Mouse (Mus musculus): ENCODE measurements around the gene Gm20388. TPM values are rescaled to one million over a fixed set of nuclear protein-coding genes. Genes with fewer than 3 reads are reported as not detected.
A peak's percentile ranks its signal among the peaks of the same experiment; 100 is the strongest.

Gm20388 gene
- polyA plus RNA-seq, 1 experiment from 2014 or later, result not detected

GRCm38 (mm10) chr8:123420525-123421281 is 3510.1 kb downstream of the Gm20388 start:
- Histone ChIP-seq H3K36me3 (ENCODE audit: control insufficient read depth, insufficient read depth, low read length) (no peaks in the 10 kb centered on the region), H3K4me3 (ENCODE audit: low read length) (no peak overlapping the region), H3K9ac (ENCODE audit: low read length) (no peak overlapping the region), H3K27me3 (ENCODE audit: control insufficient read depth, insufficient read depth, low read depth, low read length) (no peaks in the 10 kb centered on the region), H3K4me1 (replicated peaks; ENCODE audit: control insufficient read depth, insufficient read depth, low read length) (no peaks in the 10 kb centered on the region), H3K27ac (ENCODE audit: low read length) (no peak overlapping the region), H3K9me3 (ENCODE audit: control insufficient read depth, low read length) (peaks cover 4% of the 10 kb centered on the region; the same call in 1 of the 2 replicates), H3K4me2 (ENCODE audit: low read depth, low read length) (no peak overlapping the region)
- ATAC-seq (ENCODE audit: low read depth), result no peak
- 89% methylated on average over 34 of the region's 34 CpGs for WGBS

GRCm38 (mm10) chr8:123421325-123421724 is 3510.7 kb downstream of the Gm20388 start:
- Histone ChIP-seq H3K27me3 (ENCODE audit: control insufficient read depth, insufficient read depth, low read depth, low read length) (no peaks in the 10 kb centered on the region), H3K4me3 (ENCODE audit: low read length) (no peak overlapping the region), H3K27ac (ENCODE audit: low read length) (no peak overlapping the region), H3K9me3 (ENCODE audit: control insufficient read depth, low read length) (peaks cover 6% of the 10 kb centered on the region), H3K9ac (ENCODE audit: low read length) (no peak overlapping the region), H3K4me2 (ENCODE audit: low read depth, low read length) (no peak overlapping the region), H3K36me3 (ENCODE audit: control insufficient read depth, insufficient read depth, low read length) (no peaks in the 10 kb centered on the region), H3K4me1 (replicated peaks; ENCODE audit: control insufficient read depth, insufficient read depth, low read length) (no peaks in the 10 kb centered on the region)
- ATAC-seq (ENCODE audit: low read depth), result no peak
- WGBS, result 81% methylated on average over 19 of the region's 19 CpGs

- Histone ChIP-seq H3K9ac (ENCODE audit: low read length) (no peak overlapping the region), H3K27ac (ENCODE audit: low read length) (no peak overlapping the region), H3K4me3 (ENCODE audit: low read length) (peak overlapping the region; percentile 31), H3K4me1 (replicated peaks; ENCODE audit: control insufficient read depth, insufficient read depth, low read length) (no peaks in the 10 kb centered on the region), H3K9me3 (ENCODE audit: control insufficient read depth, low read length) (peaks cover 14% of the 10 kb centered on the region), H3K4me2 (ENCODE audit: low read depth, low read length) (peak overlapping the region; percentile 50), H3K36me3 (ENCODE audit: control insufficient read depth, insufficient read depth, low read length) (no peaks in the 10 kb centered on the region), H3K27me3 (ENCODE audit: control insufficient read depth, insufficient read depth, low read depth, low read length) (no peaks in the 10 kb centered on the region)
- 5% methylated on average over 17 of the region's 17 CpGs for WGBS
- peak; percentile 70 for ATAC-seq (ENCODE audit: low read depth)
These were observed 3511.6 kb downstream of the Gm20388 start for GRCm38 (mm10) chr8:123422056-123422780.

- Histone ChIP-seq H3K27ac (ENCODE audit: low read length) (no peak overlapping the region), H3K9me3 (ENCODE audit: control insufficient read depth, low read length) (peaks cover 20% of the 10 kb centered on the region), H3K36me3 (ENCODE audit: control insufficient read depth, insufficient read depth, low read length) (no peaks in the 10 kb centered on the region), H3K27me3 (ENCODE audit: control insufficient read depth, insufficient read depth, low read depth, low read length) (no peaks in the 10 kb centered on the region), H3K4me1 (replicated peaks; ENCODE audit: control insufficient read depth, insufficient read depth, low read length) (no peaks in the 10 kb centered on the region), H3K4me3 (ENCODE audit: low read length) (no peak overlapping the region), H3K4me2 (ENCODE audit: low read depth, low read length) (peak overlapping the region; percentile 50; the same call in 1 of the 2 replicates), H3K9ac (ENCODE audit: low read length) (no peak overlapping the region)
- 15% methylated on average over 3 of the region's 3 CpGs for WGBS
- no peak for ATAC-seq (ENCODE audit: low read depth)
These were observed 3512.1 kb downstream of the Gm20388 start for GRCm38 (mm10) chr8:123422781-123423159.

GRCm38 (mm10) chr8:123423441-123423840 is 3512.8 kb downstream of the Gm20388 start, which contains the start of gene Def8:
Gene Def8 (plus strand): TSS chr8:123423527.
- no peak for ATAC-seq (ENCODE audit: low read depth)
- Histone ChIP-seq H3K4me1 (replicated peaks; ENCODE audit: control insufficient read depth, insufficient read depth, low read length) (no peaks in the 10 kb centered on the region), H3K36me3 (ENCODE audit: control insufficient read depth, insufficient read depth, low read length) (no peaks in the 10 kb centered on the region), H3K4me3 (ENCODE audit: low read length) (peak within 1 kb of the TSS; percentile 31), H3K27ac (ENCODE audit: low read length) (no peak within 1 kb of the TSS), H3K4me2 (ENCODE audit: low read depth, low read length) (peak within 1 kb of the TSS; percentile 50), H3K27me3 (ENCODE audit: control insufficient read depth, insufficient read depth, low read depth, low read length) (no peaks in the 10 kb centered on the region), H3K9ac (ENCODE audit: low read length) (no peak within 1 kb of the TSS), H3K9me3 (ENCODE audit: control insufficient read depth, low read length) (peaks cover 27% of the 10 kb centered on the region)
- WGBS, result 63% methylated on average over 7 of the region's 7 CpGs

GRCm38 (mm10) chr8:123426511-123427509 is 3516.2 kb downstream of the Gm20388 start:
- Histone ChIP-seq H3K4me2 (ENCODE audit: low read depth, low read length) (no peak overlapping the region), H3K9me3 (ENCODE audit: control insufficient read depth, low read length) (peaks cover 46% of the 10 kb centered on the region), H3K9ac (ENCODE audit: low read length) (no peak overlapping the region), H3K27me3 (ENCODE audit: control insufficient read depth, insufficient read depth, low read depth, low read length) (no peaks in the 10 kb centered on the region), H3K4me3 (ENCODE audit: low read length) (no peak overlapping the region), H3K4me1 (replicated peaks; ENCODE audit: control insufficient read depth, insufficient read depth, low read length) (no peaks in the 10 kb centered on the region), H3K36me3 (ENCODE audit: control insufficient read depth, insufficient read depth, low read length) (no peaks in the 10 kb centered on the region), H3K27ac (ENCODE audit: low read length) (no peak overlapping the region)
- 94% methylated on average over 27 of the region's 27 CpGs for WGBS
- ATAC-seq (ENCODE audit: low read depth), result no peak

- Histone ChIP-seq H3K36me3 (ENCODE audit: control insufficient read depth, insufficient read depth, low read length) (no peaks in the 10 kb centered on the region), H3K9ac (ENCODE audit: low read length) (no peak overlapping the region), H3K4me1 (replicated peaks; ENCODE audit: control insufficient read depth, insufficient read depth, low read length) (no peaks in the 10 kb centered on the region), H3K4me2 (ENCODE audit: low read depth, low read length) (no peak overlapping the region), H3K9me3 (ENCODE audit: control insufficient read depth, low read length) (peaks cover 54% of the 10 kb centered on the region), H3K4me3 (ENCODE audit: low read length) (no peak overlapping the region), H3K27me3 (ENCODE audit: control insufficient read depth, insufficient read depth, low read depth, low read length) (no peaks in the 10 kb centered on the region), H3K27ac (ENCODE audit: low read length) (no peak overlapping the region)
- WGBS, result 94% methylated on average over 24 of the region's 24 CpGs
- no peak for ATAC-seq (ENCODE audit: low read depth)
These were observed 3517.1 kb downstream of the Gm20388 start for GRCm38 (mm10) chr8:123427639-123428275.

GRCm38 (mm10) chr8:123428343-123428893 is 3517.8 kb downstream of the Gm20388 start:
- Histone ChIP-seq H3K4me2 (ENCODE audit: low read depth, low read length) (no peak overlapping the region), H3K27me3 (ENCODE audit: control insufficient read depth, insufficient read depth, low read depth, low read length) (no peaks in the 10 kb centered on the region), H3K9me3 (ENCODE audit: control insufficient read depth, low read length) (peaks cover 58% of the 10 kb centered on the region), H3K27ac (ENCODE audit: low read length) (no peak overlapping the region), H3K9ac (ENCODE audit: low read length) (no peak overlapping the region), H3K4me1 (replicated peaks; ENCODE audit: control insufficient read depth, insufficient read depth, low read length) (no peaks in the 10 kb centered on the region), H3K4me3 (ENCODE audit: low read length) (no peak overlapping the region), H3K36me3 (ENCODE audit: control insufficient read depth, insufficient read depth, low read length) (no peaks in the 10 kb centered on the region)
- 96% methylated on average over 29 of the region's 29 CpGs for WGBS
- ATAC-seq (ENCODE audit: low read depth), result no peak
